Mouse (Mus musculus): Measurements from ENCODE around the gene Rbl1. TPM values are rescaled to one million over a fixed set of nuclear protein-coding genes. Genes with fewer than 3 reads are reported as not detected.
A peak's percentile ranks its signal among the peaks of the same experiment; 100 is the strongest.
"Not testable (repeated sequence)": the region's sequence is repeated elsewhere in the genome, so short reads cannot be mapped to it uniquely, and the experiment has no call there.

Gene Rbl1
- total and polyA plus RNA-seq, 2 experiments from 2014 or later, result 6.0 to 18.5 TPM

DNA sequence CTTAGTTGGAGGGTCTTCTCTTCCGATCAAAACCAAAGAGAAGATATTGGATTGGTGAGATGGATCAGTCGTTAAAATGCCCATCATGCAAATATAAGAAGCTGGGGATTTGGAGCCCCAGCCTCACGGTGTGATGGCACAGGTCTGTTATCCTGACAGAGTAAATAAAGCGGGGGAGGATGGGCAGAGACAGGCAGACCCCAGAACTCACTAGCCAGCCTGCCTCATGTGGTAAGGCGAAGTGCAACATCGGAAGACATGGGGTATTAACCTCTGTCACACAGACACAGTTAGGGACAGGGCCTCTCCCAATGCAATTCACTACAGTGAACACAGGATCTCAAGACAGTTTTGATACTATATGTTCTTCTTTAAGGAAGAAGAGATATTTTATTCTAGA lies 33.7 kb downstream of the Rbl1 start:
- Histone ChIP-seq H3K9ac (replicated peaks; ENCODE audit: low read depth, low read length) (no peak overlapping the region), H3K36me3 (replicated peaks; ENCODE audit: control insufficient read depth, insufficient read depth, low read length) (peaks cover 53% of the 10 kb centered on the region), H3K9me3 (replicated peaks; ENCODE audit: control insufficient read depth, low read length) (no peaks in the 10 kb centered on the region), H3K27me3 (ENCODE audit: control insufficient read depth, insufficient read depth, low read length) (no peaks in the 10 kb centered on the region), H3K4me1 (ENCODE audit: control insufficient read depth, insufficient read depth) (no peaks in the 10 kb centered on the region), H3K27ac (ENCODE audit: low read depth) (no peak overlapping the region), H3K4me3 (ENCODE audit: low read depth, low read length) (no peak overlapping the region), H3K4me2 (ENCODE audit: low read depth, low read length) (no peak overlapping the region)
- 75% methylated on average over 6 of the region's 6 CpGs for WGBS
- no peak for DNase-seq (ENCODE audit: low spot score)
- no peak for ATAC-seq (ENCODE audit: insufficient read depth, low read depth)
- TF ChIP-seq EP300 (IDR thresholded peaks at IDR 0.05; ENCODE audit: low read depth) (no peak), CTCF (IDR thresholded peaks at IDR 0.05; ENCODE audit: low read depth) (no peak)

DNA sequence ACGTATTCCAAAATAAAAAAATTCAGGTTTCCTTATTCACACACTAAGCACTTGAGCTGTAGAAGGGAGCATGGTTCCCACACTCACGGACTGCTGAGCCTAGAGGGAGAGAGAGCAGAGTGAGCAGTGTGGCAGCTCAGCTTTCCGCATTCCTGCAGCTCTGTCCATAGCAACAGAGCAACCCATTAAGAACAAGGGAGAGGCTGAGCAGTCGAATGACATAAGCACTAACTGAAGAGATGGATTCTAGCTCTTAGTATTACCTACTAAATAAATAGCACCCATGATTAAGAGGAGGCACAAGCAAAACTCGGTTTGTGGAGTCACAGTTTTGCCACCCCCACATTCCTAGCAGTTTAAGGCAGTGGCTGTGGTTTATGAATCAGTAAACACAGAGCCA lies 34.2 kb downstream of the Rbl1 start:
- ATAC-seq (ENCODE audit: insufficient read depth, low read depth) (no peak), DNase-seq (ENCODE audit: low spot score) (peak; percentile 9)
- Histone ChIP-seq H3K27me3 (ENCODE audit: control insufficient read depth, insufficient read depth, low read length) (no peaks in the 10 kb centered on the region), H3K4me2 (ENCODE audit: low read depth, low read length) (no peak overlapping the region), H3K4me1 (ENCODE audit: control insufficient read depth, insufficient read depth) (no peaks in the 10 kb centered on the region), H3K36me3 (replicated peaks; ENCODE audit: control insufficient read depth, insufficient read depth, low read length) (peaks cover 49% of the 10 kb centered on the region), H3K4me3 (ENCODE audit: low read depth, low read length) (no peak overlapping the region), H3K9me3 (replicated peaks; ENCODE audit: control insufficient read depth, low read length) (no peaks in the 10 kb centered on the region), H3K27ac (ENCODE audit: low read depth) (no peak overlapping the region), H3K9ac (replicated peaks; ENCODE audit: low read depth, low read length) (no peak overlapping the region)
- no peak for TF ChIP-seq EP300 (IDR thresholded peaks at IDR 0.05; ENCODE audit: low read depth)
- no peak for TF ChIP-seq CTCF (IDR thresholded peaks at IDR 0.05; ENCODE audit: low read depth)
- 19% methylated on average over 5 of the region's 5 CpGs for WGBS

- TF ChIP-seq EP300 (IDR thresholded peaks at IDR 0.05; ENCODE audit: low read depth) (no peak), CTCF (IDR thresholded peaks at IDR 0.05; ENCODE audit: low read depth) (no peak)
- WGBS, result 94% methylated on average over 12 of the region's 12 CpGs
- ATAC-seq (ENCODE audit: insufficient read depth, low read depth) (no peak), DNase-seq (ENCODE audit: low spot score) (no peak)
- no peaks in the 10 kb centered on the region for H3K9me3 ChIP-seq (replicated peaks; ENCODE audit: control insufficient read depth, low read length)
- no peaks in the 10 kb centered on the region for H3K27me3 ChIP-seq (ENCODE audit: control insufficient read depth, insufficient read depth, low read length)
- no peaks in the 10 kb centered on the region for H3K4me1 ChIP-seq (ENCODE audit: control insufficient read depth, insufficient read depth)
- H3K27ac ChIP-seq (ENCODE audit: low read depth), result no peak overlapping the region
- no peak overlapping the region for H3K4me2 ChIP-seq (ENCODE audit: low read depth, low read length)
- H3K36me3 ChIP-seq (replicated peaks; ENCODE audit: control insufficient read depth, insufficient read depth, low read length), result peaks cover 33% of the 10 kb centered on the region; the same call in 1 of the 2 replicates
- H3K9ac ChIP-seq (replicated peaks; ENCODE audit: low read depth, low read length), result no peak overlapping the region
- no peak overlapping the region for H3K4me3 ChIP-seq (ENCODE audit: low read depth, low read length)
Observed at GRCm38 (mm10) chr2:157166371-157167080, 37.8 kb downstream of the Rbl1 start.

DNA sequence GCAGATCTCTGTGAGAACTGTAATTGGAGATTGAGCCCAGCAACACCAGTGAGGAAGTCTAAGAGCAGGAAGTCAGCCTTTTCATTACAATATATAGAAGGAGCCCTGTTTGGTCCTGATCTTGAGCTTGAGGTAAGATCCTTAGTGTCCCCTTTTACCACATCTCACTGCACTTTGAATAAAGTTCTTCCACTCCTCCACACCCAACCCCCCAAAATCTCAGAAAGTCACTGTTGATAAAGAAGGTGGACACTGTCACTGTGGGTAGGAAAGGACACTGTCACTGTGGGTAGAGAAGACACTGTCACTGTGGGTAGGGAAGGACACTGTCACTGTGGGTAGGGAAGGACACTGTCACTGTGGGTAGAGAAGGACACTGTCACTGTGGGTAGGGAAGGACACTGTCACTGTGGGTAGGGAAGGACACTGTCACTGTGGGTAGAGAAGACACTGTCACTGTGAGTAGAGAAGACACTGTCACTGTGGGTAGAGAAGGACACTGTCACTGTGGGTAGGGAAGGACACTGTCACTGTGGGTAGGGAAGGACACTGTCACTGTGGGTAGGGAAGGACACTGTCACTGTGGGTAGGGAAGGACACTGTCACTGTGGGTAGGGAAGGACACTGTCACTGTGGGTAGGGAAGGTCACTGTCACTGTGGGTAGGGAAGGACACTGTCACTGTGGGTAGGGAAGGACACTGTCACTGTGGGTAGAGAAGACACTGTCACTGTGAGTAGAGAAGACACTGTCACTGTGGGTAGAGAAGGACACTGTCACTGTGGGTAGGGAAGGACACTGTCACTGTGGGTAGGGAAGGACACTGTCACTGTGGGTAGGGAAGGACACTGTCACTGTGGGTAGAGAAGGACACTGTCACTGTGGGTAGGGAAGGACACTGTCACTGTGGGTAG lies 38.8 kb downstream of the Rbl1 start:
- DNase-seq (ENCODE audit: low spot score); H3K27me3 ChIP-seq (ENCODE audit: control insufficient read depth, insufficient read depth, low read length); ATAC-seq (ENCODE audit: insufficient read depth, low read depth); H3K27ac ChIP-seq (ENCODE audit: low read depth); H3K4me2 ChIP-seq (ENCODE audit: low read depth, low read length); H3K9me3 ChIP-seq (replicated peaks; ENCODE audit: control insufficient read depth, low read length); H3K9ac ChIP-seq (replicated peaks; ENCODE audit: low read depth, low read length); H3K4me3 ChIP-seq (ENCODE audit: low read depth, low read length); H3K4me1 ChIP-seq (ENCODE audit: control insufficient read depth, insufficient read depth): not testable (repeated sequence)
- H3K36me3 ChIP-seq (replicated peaks; ENCODE audit: control insufficient read depth, insufficient read depth, low read length), result peaks cover 38% of the 10 kb centered on the region

DNA sequence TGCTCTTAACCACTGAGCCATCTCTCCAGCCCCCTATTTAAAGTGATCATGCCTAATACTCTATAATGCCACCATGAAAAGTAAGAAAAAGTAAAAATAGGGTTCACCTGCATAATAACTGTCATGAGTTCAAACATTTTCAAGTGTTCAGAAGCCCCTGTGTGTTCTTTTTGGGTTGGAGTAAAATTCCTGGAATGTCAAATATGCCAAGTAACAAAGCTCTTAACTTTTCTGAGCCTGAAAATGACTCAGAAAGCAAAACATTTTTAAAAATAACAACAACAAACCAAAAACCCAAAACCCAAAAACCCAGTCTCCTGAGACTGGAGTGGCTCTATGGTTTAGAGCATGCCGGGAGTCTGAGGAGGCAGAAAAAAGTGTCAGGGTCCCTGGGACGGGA lies 40.2 kb downstream of the Rbl1 start:
- Histone ChIP-seq H3K9ac (replicated peaks; ENCODE audit: low read depth, low read length) (no peak overlapping the region), H3K36me3 (replicated peaks; ENCODE audit: control insufficient read depth, insufficient read depth, low read length) (peaks cover 46% of the 10 kb centered on the region), H3K4me3 (ENCODE audit: low read depth, low read length) (no peak overlapping the region), H3K27me3 (ENCODE audit: control insufficient read depth, insufficient read depth, low read length) (no peaks in the 10 kb centered on the region), H3K27ac (ENCODE audit: low read depth) (no peak overlapping the region), H3K9me3 (replicated peaks; ENCODE audit: control insufficient read depth, low read length) (no peaks in the 10 kb centered on the region), H3K4me2 (ENCODE audit: low read depth, low read length) (no peak overlapping the region), H3K4me1 (ENCODE audit: control insufficient read depth, insufficient read depth) (no peaks in the 10 kb centered on the region)
- no peak for TF ChIP-seq CTCF (IDR thresholded peaks at IDR 0.05; ENCODE audit: low read depth)
- no peak for TF ChIP-seq EP300 (IDR thresholded peaks at IDR 0.05; ENCODE audit: low read depth)
- no peak for DNase-seq (ENCODE audit: low spot score)
- no peak for ATAC-seq (ENCODE audit: insufficient read depth, low read depth)
- 90% methylated on average over 2 of the region's 2 CpGs for WGBS

Measured in heart, postnatal 0 days (tissue).